Mouse (Mus musculus): ENCODE measurements at regions not wholly inside any gene's neighbourhood (a gene's known extent, or its start where the extent isn't known, plus 50 kb on each side); places are given as distances from the start of the nearest gene placed in this dataset.

GRCm38 (mm10) chr8:89630540-89630939, 586.6 kb upstream of the Sall1 start:
- TF ChIP-seq POLR2A (IDR thresholded peaks at IDR 0.05; ENCODE audit: low read depth, low read length) (no peak), CTCF (IDR thresholded peaks at IDR 0.05; ENCODE audit: extremely low read depth, insufficient read depth, insufficient read length, insufficient replicate concordance) (no peak)
